Mouse (Mus musculus) G1E (cell line): ENCODE data around the gene Tpk1. TPM values are rescaled to one million over a fixed set of nuclear protein-coding genes. Genes with fewer than 3 reads are reported as not detected.

Experiments
- ATAC-seq: 2 replicates; pipeline ENCODE4 v1.8.0; 2016; ENCODE audit warnings: mild to moderate bottlenecking; ENCODE audit not compliant: insufficient number of reproducible peaks, poor library complexity, low FRiP score, severe bottlenecking; ENCODE audit errors: extremely low read depth
- DNase-seq: peaks from one replicate; pipeline ENCODE4 v3.0.0; 2012; ENCODE audit warnings: low spot score
- H3K27me3 ChIP-seq: 2 replicates; pipeline ENCODE4 v1.6.1; 2012; ENCODE audit warnings: mild to moderate bottlenecking, low read length, inconsistent platforms; ENCODE audit not compliant: insufficient read depth
- H3K36me3 ChIP-seq: replicated peaks from 2 replicates; pipeline ENCODE3; 2012; ENCODE audit warnings: mild to moderate bottlenecking, inconsistent platforms
- H3K4me1 ChIP-seq: 2 replicates; pipeline ENCODE4 v1.6.1; 2012; ENCODE audit warnings: low read depth, low read length, inconsistent platforms, mixed read lengths; ENCODE audit not compliant: insufficient read depth
- H3K4me3 ChIP-seq: 2 replicates; pipeline ENCODE4 v1.5.1; 2012; ENCODE audit warnings: low read depth, mild to moderate bottlenecking, inconsistent platforms, low read length, moderate library complexity, mixed read lengths
- H3K9me3 ChIP-seq: replicated peaks from 2 replicates; pipeline ENCODE4 v1.6.1; 2012; ENCODE audit warnings: inconsistent platforms
- CTCF ChIP-seq: IDR thresholded peaks from 2 replicates; pipeline ENCODE4 v1.5.1; 2012; ENCODE audit warnings: low read depth, low read length, inconsistent platforms, mixed read lengths
- GATA1 ChIP-seq: IDR thresholded peaks from 2 replicates; pipeline ENCODE4 v1.6.1; 2012; ENCODE audit warnings: borderline replicate concordance, low read length, inconsistent platforms, mixed read lengths
- GATA2 ChIP-seq: IDR thresholded peaks from 2 replicates; pipeline ENCODE4 v1.6.1; 2012; ENCODE audit warnings: low read depth, low read length, inconsistent platforms, borderline replicate concordance
- POLR2AphosphoS5 ChIP-seq: IDR thresholded peaks from 2 replicates; pipeline ENCODE4 v1.6.1; 2012; ENCODE audit warnings: low read depth, low read length, inconsistent platforms; ENCODE audit not compliant: insufficient replicate concordance
- TAL1 ChIP-seq: conservative IDR thresholded peaks from 2 replicates; pipeline ENCODE4 v1.6.1; 2012; ENCODE audit warnings: low read depth, low read length, inconsistent platforms, mixed read lengths
- polyA plus RNA-seq: library from polyadenylated mRNA; stranded (reverse); fragments of >175 nt; gene quantifications from 2 replicates; pipeline ENCODE4 v1.2.3, GENCODE M21; 2012
- total RNA-seq, 2 experiments: library from RNA; stranded (forward) in 1 of 2; stranded (reverse) in 1 of 2; fragments of 200-1000 nt in 1 of 2; fragments of >200 nt in 1 of 2; fragmentation: Nextera tagmentation in 1 of 2; gene quantifications; 2 replicates each; pipeline ENCODE4 v1.2.3; 2014 to 2017

The Tpk1 gene
- total and polyA plus RNA-seq, 3 experiments = 2.0 to 27.5 (median 10.9) TPM

GRCm38 (mm10) chr6:43343006-43343405, 323.1 kb downstream of the Tpk1 start:
- ATAC-seq = no peak
- H3K27me3 ChIP-seq = no peaks in the 10 kb centered on the region
- no peak overlapping the region for H3K4me3 ChIP-seq
- peaks cover 7% of the 10 kb centered on the region for H3K36me3 ChIP-seq
- no peak for DNase-seq
- no peaks in the 10 kb centered on the region for H3K4me1 ChIP-seq
- TF ChIP-seq GATA1 = no peak
- no peak for TF ChIP-seq GATA2
- TF ChIP-seq CTCF = no peak
- TF ChIP-seq POLR2AphosphoS5 = no peak
- no peak for TF ChIP-seq TAL1
- H3K9me3 ChIP-seq = no peaks in the 10 kb centered on the region

GRCm38 (mm10) chr6:43342386-43342785, 323.7 kb downstream of the Tpk1 start:
- no peak for ATAC-seq
- Histone ChIP-seq H3K9me3 (no peaks in the 10 kb centered on the region), H3K36me3 (peaks cover 7% of the 10 kb centered on the region), H3K4me1 (no peaks in the 10 kb centered on the region), H3K4me3 (no peak overlapping the region), H3K27me3 (no peaks in the 10 kb centered on the region)
- TF ChIP-seq CTCF = no peak
- no peak for TF ChIP-seq GATA2
- TF ChIP-seq TAL1 = no peak
- TF ChIP-seq GATA1 = no peak
- TF ChIP-seq POLR2AphosphoS5 = no peak
- no peak for DNase-seq

- no peak for DNase-seq
- no peaks in the 10 kb centered on the region for H3K4me1 ChIP-seq
- TF ChIP-seq POLR2AphosphoS5 (no peak), CTCF (no peak), GATA2 (no peak), GATA1 (no peak), TAL1 (no peak)
- H3K36me3 ChIP-seq = no peaks in the 10 kb centered on the region
- no peak for ATAC-seq
- H3K4me3 ChIP-seq = no peak overlapping the region
- no peaks in the 10 kb centered on the region for H3K9me3 ChIP-seq
- no peaks in the 10 kb centered on the region for H3K27me3 ChIP-seq
These were observed 327.3 kb downstream of the Tpk1 start for GRCm38 (mm10) chr6:43338804-43339203.

- Histone ChIP-seq H3K4me1 (no peaks in the 10 kb centered on the region), H3K27me3 (peaks cover 4% of the 10 kb centered on the region), H3K9me3 (no peaks in the 10 kb centered on the region), H3K4me3 (no peak overlapping the region), H3K36me3 (no peaks in the 10 kb centered on the region)
- no peak for DNase-seq
- no peak for TF ChIP-seq GATA1
- no peak for TF ChIP-seq GATA2
- TF ChIP-seq TAL1 = no peak
- TF ChIP-seq POLR2AphosphoS5 = no peak
- TF ChIP-seq CTCF = no peak
- no peak for ATAC-seq
These were observed 328.6 kb downstream of the Tpk1 start for GRCm38 (mm10) chr6:43337491-43337961.

GRCm38 (mm10) chr6:43335619-43336234, 330.4 kb downstream of the Tpk1 start:
- H3K9me3 ChIP-seq = no peaks in the 10 kb centered on the region
- ATAC-seq = no peak

GRCm38 (mm10) chr6:43333479-43333878, 332.6 kb downstream of the Tpk1 start:
- DNase-seq (no peak), ATAC-seq (no peak)
- H3K4me1 ChIP-seq = no peaks in the 10 kb centered on the region
- H3K27me3 ChIP-seq = peaks cover 4% of the 10 kb centered on the region
- H3K9me3 ChIP-seq = no peaks in the 10 kb centered on the region
- H3K4me3 ChIP-seq = no peak overlapping the region
- TF ChIP-seq POLR2AphosphoS5 (no peak), GATA2 (no peak), GATA1 (no peak), TAL1 (no peak), CTCF (no peak)
- H3K36me3 ChIP-seq = no peaks in the 10 kb centered on the region

More at GRCm38 (mm10) chr6:43335619-43336234, 330.4 kb downstream of the Tpk1 start:
- H3K4me3 ChIP-seq = no peak overlapping the region
- peaks cover 4% of the 10 kb centered on the region for H3K27me3 ChIP-seq
- H3K4me1 ChIP-seq = no peaks in the 10 kb centered on the region
- TF ChIP-seq GATA2 = no peak
- DNase-seq = no peak
- no peaks in the 10 kb centered on the region for H3K36me3 ChIP-seq
